Mouse (Mus musculus) neural tube, embryonic 12.5 days (tissue): ENCODE results near the gene Cpsf3. TPM values are rescaled to one million over a fixed set of nuclear protein-coding genes. Genes with fewer than 3 reads are reported as not detected.

Experiments used
- ATAC-seq: fragments of 200-750 bp; cut with Nextera tagmentation; 2 replicates; pipeline ENCODE4 v1.8.0; 2017; ENCODE audit warnings: low read depth, mild to moderate bottlenecking, moderate TSS enrichment, moderate library complexity; ENCODE audit not compliant: low FRiP score
- H3K27ac ChIP-seq: fragments of 300-500 bp; sonication (generic); 2 replicates; pipeline ENCODE4 v1.5.1; 2016
- H3K27me3 ChIP-seq: fragments of 300-500 bp; sonication (generic); replicated peaks from 2 replicates; pipeline ENCODE4 v1.6.1; 2016; ENCODE audit warnings: mild to moderate bottlenecking
- H3K36me3 ChIP-seq: fragments of 300-500 bp; sonication (generic); 2 replicates; pipeline ENCODE4 v1.6.1; 2016; ENCODE audit warnings: mild to moderate bottlenecking
- H3K4me1 ChIP-seq: fragments of 300-500 bp; sonication (generic); 2 replicates; pipeline ENCODE4 v1.6.1; 2016
- H3K4me2 ChIP-seq: fragments of 300-500 bp; sonication (generic); replicated peaks from 2 replicates; pipeline ENCODE4 v1.6.1; 2016; ENCODE audit warnings: mild to moderate bottlenecking
- H3K4me3 ChIP-seq: fragments of 300-500 bp; sonication (generic); 2 replicates; pipeline ENCODE4 v1.5.1; 2016
- H3K9ac ChIP-seq: fragments of 300-500 bp; sonication (generic); 2 replicates; pipeline ENCODE4 v1.6.1; 2016; ENCODE audit warnings: mild to moderate bottlenecking
- H3K9me3 ChIP-seq: fragments of 300-500 bp; sonication (generic); 2 replicates; pipeline ENCODE4 v1.6.1; 2016; ENCODE audit warnings: mild to moderate bottlenecking
- WGBS: fragments of 180-500 bp; shearing (Covaris S2); methylation state at CpG from one replicate; pipeline ENCODE4 v1.1.7; 2016; 5-methylcytosine and 5-hydroxymethylcytosine counted together
- polyA plus RNA-seq: library from polyadenylated mRNA; unstranded; fragments of >200 nt; fragmentation: Nextera tagmentation; extraction: Ambion mirVana; gene quantifications from 2 replicates; pipeline ENCODE4 v1.2.1, GENCODE M21; 2016

Gene Cpsf3
- polyA plus RNA-seq, result 112 and 115 TPM in 2 replicates

- no peaks in the 10 kb centered on the region for H3K27me3 ChIP-seq
- no peak for ATAC-seq
- no peaks in the 10 kb centered on the region for H3K9me3 ChIP-seq
- WGBS, result 56% methylated on average over 11 of the region's 11 CpGs
- peaks cover 15% of the 10 kb centered on the region; the same call in 1 of the 2 replicates for H3K4me1 ChIP-seq
- 0 out of 2 replicates have a peak, but pooled peaks cover under 1% of the 10 kb centered on the region for H3K36me3 ChIP-seq
- H3K9ac ChIP-seq, result peak within 1 kb of the TSS; percentile 79
- peak within 1 kb of the TSS; percentile 78 for H3K4me3 ChIP-seq
- H3K4me2 ChIP-seq, result peak within 1 kb of the TSS; percentile 80
- peak within 1 kb of the TSS; percentile 70; the same call in 1 of the 2 replicates for H3K27ac ChIP-seq
Measured at GRCm38 (mm10) chr12:21284761-21285441, at the start of gene Cpsf3. Cpsf3 (plus strand) TSS chr12:21285391.

- ATAC-seq, result peak; percentile 39; the same call in 1 of the 2 replicates
- peaks cover 80% of the 10 kb centered on the region for H3K36me3 ChIP-seq
- H3K9me3 ChIP-seq, result no peaks in the 10 kb centered on the region
- no peaks in the 10 kb centered on the region for H3K27me3 ChIP-seq
- H3K4me3 ChIP-seq, result no peak overlapping the region
- H3K9ac ChIP-seq, result no peak overlapping the region
- H3K27ac ChIP-seq, result no peak overlapping the region
- no peak overlapping the region for H3K4me2 ChIP-seq
- WGBS, result 43% methylated on average over 3 of the region's 3 CpGs
- no peaks in the 10 kb centered on the region for H3K4me1 ChIP-seq
Measured at GRCm38 (mm10) chr12:21241965-21242364, 43.2 kb upstream of the Cpsf3 start.

- H3K36me3 ChIP-seq, result peaks cover 77% of the 10 kb centered on the region
Measured at GRCm38 (mm10) chr12:21244375-21244960, 40.7 kb upstream of the Cpsf3 start.

GRCm38 (mm10) chr12:21247711-21248392, 37.3 kb upstream of the Cpsf3 start:
- Histone ChIP-seq H3K4me3 (no peak overlapping the region), H3K4me2 (no peak overlapping the region), H3K27me3 (no peaks in the 10 kb centered on the region), H3K9ac (no peak overlapping the region), H3K27ac (no peak overlapping the region), H3K4me1 (no peaks in the 10 kb centered on the region), H3K9me3 (no peaks in the 10 kb centered on the region), H3K36me3 (peaks cover 90% of the 10 kb centered on the region)
- no peak for ATAC-seq
- WGBS, result 76% methylated on average over 7 of the region's 7 CpGs

More at GRCm38 (mm10) chr12:21244375-21244960, 40.7 kb upstream of the Cpsf3 start:
- H3K4me3 ChIP-seq, result no peak overlapping the region
- no peak overlapping the region for H3K4me2 ChIP-seq
- no peaks in the 10 kb centered on the region for H3K4me1 ChIP-seq
- no peaks in the 10 kb centered on the region for H3K9me3 ChIP-seq
- WGBS, result 96% methylated on average over 11 of the region's 11 CpGs
- no peak for ATAC-seq
- no peaks in the 10 kb centered on the region for H3K27me3 ChIP-seq
- no peak overlapping the region for H3K9ac ChIP-seq
- H3K27ac ChIP-seq, result no peak overlapping the region

GRCm38 (mm10) chr12:21260494-21261256, 24.5 kb upstream of the Cpsf3 start:
- Histone ChIP-seq H3K9ac (no peak overlapping the region), H3K36me3 (peaks cover 86% of the 10 kb centered on the region), H3K4me2 (no peak overlapping the region), H3K27me3 (no peaks in the 10 kb centered on the region), H3K9me3 (no peaks in the 10 kb centered on the region), H3K4me3 (no peak overlapping the region), H3K27ac (no peak overlapping the region), H3K4me1 (no peaks in the 10 kb centered on the region)
- 95% methylated on average over 6 of the region's 6 CpGs for WGBS
- no peak for ATAC-seq

GRCm38 (mm10) chr12:21261521-21261920, 23.7 kb upstream of the Cpsf3 start:
- no peak overlapping the region for H3K9ac ChIP-seq
- no peak overlapping the region for H3K27ac ChIP-seq
- H3K27me3 ChIP-seq, result no peaks in the 10 kb centered on the region
- no peak for ATAC-seq
- H3K9me3 ChIP-seq, result no peaks in the 10 kb centered on the region
- H3K36me3 ChIP-seq, result peaks cover 87% of the 10 kb centered on the region
- WGBS, result 86% methylated on average over 4 of the region's 4 CpGs
- no peak overlapping the region for H3K4me3 ChIP-seq
- no peaks in the 10 kb centered on the region for H3K4me1 ChIP-seq
- no peak overlapping the region for H3K4me2 ChIP-seq

GRCm38 (mm10) chr12:21263256-21263655, 21.9 kb upstream of the Cpsf3 start:
- Histone ChIP-seq H3K4me1 (no peaks in the 10 kb centered on the region), H3K27ac (no peak overlapping the region), H3K4me2 (no peak overlapping the region), H3K9ac (no peak overlapping the region), H3K9me3 (no peaks in the 10 kb centered on the region), H3K4me3 (no peak overlapping the region), H3K27me3 (no peaks in the 10 kb centered on the region), H3K36me3 (peaks cover 77% of the 10 kb centered on the region)
- 92% methylated on average over 5 of the region's 5 CpGs for WGBS
- no peak for ATAC-seq

- 82% methylated on average over 5 of the region's 5 CpGs for WGBS
- Histone ChIP-seq H3K9me3 (no peaks in the 10 kb centered on the region), H3K36me3 (peaks cover 76% of the 10 kb centered on the region), H3K4me2 (no peak overlapping the region), H3K4me3 (no peak overlapping the region), H3K4me1 (no peaks in the 10 kb centered on the region), H3K9ac (no peak overlapping the region), H3K27me3 (no peaks in the 10 kb centered on the region), H3K27ac (no peak overlapping the region)
- ATAC-seq, result no peak
Measured at GRCm38 (mm10) chr12:21264241-21264640, 20.9 kb upstream of the Cpsf3 start.

GRCm38 (mm10) chr12:21264970-21265369, 20.2 kb upstream of the Cpsf3 start:
- no peak for ATAC-seq
- 78% methylated on average over 3 of the region's 3 CpGs for WGBS
- H3K27ac ChIP-seq, result no peak overlapping the region
- no peak overlapping the region for H3K4me3 ChIP-seq
- no peaks in the 10 kb centered on the region for H3K27me3 ChIP-seq
- peaks cover 72% of the 10 kb centered on the region for H3K36me3 ChIP-seq
- H3K4me1 ChIP-seq, result no peaks in the 10 kb centered on the region
- no peaks in the 10 kb centered on the region for H3K9me3 ChIP-seq
- no peak overlapping the region for H3K4me2 ChIP-seq
- H3K9ac ChIP-seq, result no peak overlapping the region

GRCm38 (mm10) chr12:21265501-21265900, 19.7 kb upstream of the Cpsf3 start:
- WGBS, result 90% methylated on average over 4 of the region's 4 CpGs
- Histone ChIP-seq H3K27ac (no peak overlapping the region), H3K4me1 (no peaks in the 10 kb centered on the region), H3K4me2 (no peak overlapping the region), H3K27me3 (no peaks in the 10 kb centered on the region), H3K9ac (no peak overlapping the region), H3K9me3 (no peaks in the 10 kb centered on the region), H3K4me3 (no peak overlapping the region), H3K36me3 (peaks cover 72% of the 10 kb centered on the region)
- ATAC-seq, result no peak

GRCm38 (mm10) chr12:21265946-21266783, 19.0 kb upstream of the Cpsf3 start:
- whole genome bisulfite sequencing, result 81% methylated on average over 14 of the region's 14 CpGs
- H3K27me3 ChIP-seq, result no peaks in the 10 kb centered on the region
- H3K4me1 ChIP-seq, result no peaks in the 10 kb centered on the region

More at GRCm38 (mm10) chr12:21265946-21266783, 19.0 kb upstream of the Cpsf3 start:
- Histone ChIP-seq H3K9me3 (no peaks in the 10 kb centered on the region), H3K27ac (no peak overlapping the region), H3K9ac (no peak overlapping the region), H3K36me3 (peaks cover 75% of the 10 kb centered on the region), H3K4me3 (no peak overlapping the region), H3K4me2 (no peak overlapping the region)
- peak; percentile 84 for ATAC-seq
